Mouse (Mus musculus): ENCODE results near the gene Csad.
A peak's percentile ranks its signal among the peaks of the same experiment; 100 is the strongest.
"Not testable (repeated sequence)": the region's sequence is repeated elsewhere in the genome, so short reads cannot be mapped to it uniquely, and the experiment has no call there.

Csad gene

GRCm38 (mm10) chr15:102235371-102236027 lies 31.0 kb upstream of the Csad start:
- DNase-seq (ENCODE audit: extremely low read depth, low read depth, low spot score) = no peak

- no peak for DNase-seq (ENCODE audit: extremely low read depth, low read depth, low spot score)
These were observed 29.4 kb upstream of the Csad start for GRCm38 (mm10) chr15:102233896-102234295.

- peak; percentile 70 for DNase-seq (ENCODE audit: extremely low read depth, low read depth, low spot score)
These were observed 28.2 kb upstream of the Csad start for GRCm38 (mm10) chr15:102232764-102233163.

DNA sequence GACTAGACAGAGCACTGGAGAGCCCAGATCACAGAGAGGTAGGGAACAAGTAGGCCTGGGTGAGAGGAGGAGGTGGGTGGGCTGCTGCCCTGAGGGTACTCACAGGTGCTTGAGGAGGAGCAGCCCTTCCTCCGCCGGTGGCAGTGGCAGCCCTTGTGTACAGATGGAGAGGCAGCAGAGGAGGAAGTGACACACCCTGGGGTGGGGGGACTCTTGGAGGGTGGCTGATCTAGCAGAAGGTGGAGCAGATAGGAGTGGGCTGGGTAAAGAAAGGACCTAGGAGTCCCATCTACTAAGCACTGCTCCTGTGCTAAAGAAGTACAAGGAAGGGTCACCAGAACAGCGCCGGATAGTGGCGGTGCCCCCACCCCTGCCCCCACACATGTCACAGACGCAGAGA lies 27.2 kb upstream of the Csad start, which contains the start of gene Itgb7:
Gene Itgb7 (minus strand): TSS at position 197 of the 400 bp plus-strand sequence.
- DNase-seq (ENCODE audit: extremely low read depth, low read depth, low spot score) = no peak

DNA sequence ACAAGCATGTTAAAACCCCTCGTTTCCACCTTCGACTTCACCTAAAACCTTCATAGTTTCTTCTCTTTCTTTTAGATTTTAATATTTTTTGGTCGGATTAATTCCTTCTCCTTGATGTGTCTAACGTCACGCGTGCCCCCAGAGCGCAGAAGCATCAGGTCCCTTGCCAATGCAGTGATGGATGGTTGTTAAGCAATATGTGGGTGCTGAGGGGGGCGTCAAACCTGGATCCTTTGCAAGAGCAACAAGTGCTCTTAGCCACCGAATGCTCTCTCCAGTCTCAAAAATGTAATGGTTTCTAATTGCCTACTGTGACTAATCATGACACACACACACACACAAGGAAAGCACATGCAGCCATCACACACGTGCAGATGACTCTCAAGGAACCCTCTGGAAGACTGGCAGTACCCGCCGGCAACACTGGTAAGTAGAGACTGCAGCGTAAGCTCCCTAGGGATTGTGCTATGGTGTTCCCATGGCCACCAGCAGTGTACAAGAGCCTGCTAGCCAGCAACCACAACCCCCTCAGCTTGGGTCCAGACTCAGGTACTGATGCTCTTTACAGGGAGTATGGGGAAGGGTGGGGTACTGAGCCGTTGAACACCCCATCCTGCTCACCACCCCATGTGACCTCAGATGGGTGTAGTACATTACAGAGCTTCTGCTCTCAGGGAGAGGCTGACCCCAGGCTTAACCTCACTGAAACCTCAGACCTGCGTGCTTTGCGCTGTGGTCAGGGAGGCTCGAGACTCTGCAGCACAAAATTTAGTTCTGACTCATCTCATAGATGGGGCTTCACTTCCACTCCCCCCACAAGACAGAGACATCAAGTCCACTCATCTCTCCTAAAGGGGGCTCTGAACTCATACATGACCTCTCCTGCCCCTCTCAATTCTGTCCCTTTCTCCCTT lies 26.1 kb upstream of the Csad start:
- no peak for DNase-seq (ENCODE audit: extremely low read depth, low read depth, low spot score)

DNA sequence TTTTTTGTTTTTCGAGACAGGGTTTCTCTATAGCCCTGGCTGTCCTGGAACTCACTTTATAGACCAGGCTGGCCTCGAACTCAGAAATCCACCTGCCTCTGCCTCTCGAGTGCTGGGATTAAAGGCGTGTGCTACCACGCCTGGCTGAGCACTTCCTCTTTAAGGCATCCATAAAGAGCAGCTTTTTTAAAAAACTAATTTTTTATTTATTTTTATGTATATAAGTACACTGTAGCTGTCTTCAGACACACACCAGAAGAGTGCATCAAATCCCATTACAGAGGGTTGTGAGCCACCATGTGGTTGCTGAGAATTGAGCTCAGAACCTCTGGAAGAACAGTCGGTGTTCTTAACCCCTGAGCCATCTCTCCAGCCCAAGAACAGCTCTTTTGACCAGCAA lies 21.1 kb upstream of the Csad start:
- DNase-seq (ENCODE audit: extremely low read depth, low read depth, low spot score) = not testable (repeated sequence)

DNA sequence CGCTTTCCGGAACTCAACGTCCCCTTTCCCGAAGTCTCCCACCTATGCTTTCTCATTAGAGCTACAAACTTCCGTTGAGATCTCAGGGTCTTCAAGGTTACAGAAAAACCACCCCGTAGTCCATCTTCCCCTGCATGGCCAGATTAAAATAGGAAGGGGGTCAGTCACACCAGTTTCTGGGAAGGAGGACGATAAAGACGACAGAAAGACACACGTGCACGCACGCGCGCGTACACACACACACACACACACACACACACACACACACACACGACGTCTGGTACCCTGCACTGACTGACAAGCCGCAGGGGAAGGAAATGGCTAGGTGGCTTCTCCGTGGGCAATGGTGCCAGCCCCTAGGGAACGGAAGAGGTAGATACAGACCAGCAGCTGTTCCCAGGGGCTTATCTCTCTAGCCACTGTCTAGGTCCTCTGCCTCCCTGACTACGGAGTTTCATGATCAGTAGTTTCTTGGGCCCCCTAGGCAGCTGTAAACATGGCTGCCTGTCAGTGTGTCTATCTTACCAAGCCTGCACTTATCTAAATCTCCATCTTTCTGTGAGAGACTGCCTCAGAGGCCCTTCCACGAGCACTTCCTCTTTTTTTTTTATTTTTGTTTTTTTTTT lies 20.6 kb upstream of the Csad start:
- no peak for DNase-seq (ENCODE audit: extremely low read depth, low read depth, low spot score)

- no peak for DNase-seq (ENCODE audit: extremely low read depth, low read depth, low spot score)
These were observed 19.9 kb upstream of the Csad start for GRCm38 (mm10) chr15:102224186-102224991.

- DNase-seq (ENCODE audit: extremely low read depth, low read depth, low spot score) = no peak
These were observed 17.9 kb upstream of the Csad start for GRCm38 (mm10) chr15:102222386-102222785.

- no peak for DNase-seq (ENCODE audit: extremely low read depth, low read depth, low spot score)
These were observed 12.8 kb upstream of the Csad start for GRCm38 (mm10) chr15:102217325-102217724.

- DNase-seq (ENCODE audit: extremely low read depth, low read depth, low spot score) = no peak
These were observed 12.1 kb upstream of the Csad start for GRCm38 (mm10) chr15:102216459-102217228.

GRCm38 (mm10) chr15:102215624-102216023 lies 11.1 kb upstream of the Csad start:
- DNase-seq (ENCODE audit: extremely low read depth, low read depth, low spot score) = no peak

- no peak for DNase-seq (ENCODE audit: extremely low read depth, low read depth, low spot score)
These were observed 9.6 kb upstream of the Csad start for GRCm38 (mm10) chr15:102214132-102214531.

GRCm38 (mm10) chr15:102211895-102212294 lies 7.4 kb upstream of the Csad start:
- no peak for DNase-seq (ENCODE audit: extremely low read depth, low read depth, low spot score)

DNA sequence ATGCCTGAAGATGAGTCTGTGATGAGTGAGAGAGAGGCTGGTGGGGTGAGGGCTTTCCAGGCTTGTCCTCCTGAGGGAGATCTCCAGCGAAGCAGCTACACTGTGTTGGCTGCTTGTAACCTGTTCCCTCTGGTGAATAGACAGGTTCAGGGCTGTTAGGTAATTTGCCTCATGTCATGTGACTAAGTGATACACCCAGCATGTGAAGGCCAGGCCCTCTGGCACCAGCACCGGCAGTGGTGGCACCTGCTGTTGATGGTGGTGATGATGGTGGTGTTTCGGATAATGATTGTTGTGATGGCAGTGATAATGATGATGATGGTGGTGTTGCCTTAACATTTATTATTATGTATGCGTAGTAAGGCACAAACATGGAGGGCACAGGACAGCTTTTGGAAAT lies 6.3 kb upstream of the Csad start:
- DNase-seq (ENCODE audit: extremely low read depth, low read depth, low spot score) = no peak

GRCm38 (mm10) chr15:102209114-102209513 lies 4.6 kb upstream of the Csad start:
- DNase-seq (ENCODE audit: extremely low read depth, low read depth, low spot score) = no peak

DNA sequence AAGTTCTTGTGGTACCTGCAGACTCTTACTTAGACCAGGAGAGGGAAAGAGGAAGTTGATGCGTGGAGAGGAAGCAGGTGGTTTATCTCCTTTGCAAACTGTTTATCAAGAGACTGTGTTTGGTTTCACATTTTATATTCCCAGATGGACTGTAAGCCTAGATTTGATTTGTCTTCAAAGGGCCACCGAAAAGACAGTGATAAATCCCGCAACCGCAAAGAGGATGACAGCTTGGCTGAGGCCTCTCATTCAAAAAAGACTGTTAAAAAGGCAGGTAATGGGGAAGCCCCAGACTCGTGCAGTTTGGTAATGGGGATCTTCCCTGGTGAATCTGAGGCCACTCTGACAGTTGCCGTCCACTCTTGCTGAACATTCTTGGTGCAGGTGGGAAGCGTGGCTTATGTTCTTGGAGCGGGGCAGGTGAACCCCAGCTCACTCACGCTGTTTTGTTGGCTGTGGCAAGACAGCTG lies 3.6 kb upstream of the Csad start:
- no peak for DNase-seq (ENCODE audit: extremely low read depth, low read depth, low spot score)

- no peak for DNase-seq (ENCODE audit: extremely low read depth, low read depth, low spot score)
These were observed 2.8 kb upstream of the Csad start for GRCm38 (mm10) chr15:102207351-102207750.

GRCm38 (mm10) chr15:102205779-102206178 lies 1.3 kb upstream of the Csad start:
- DNase-seq (ENCODE audit: extremely low read depth, low read depth, low spot score) = no peak

- DNase-seq (ENCODE audit: extremely low read depth, low read depth, low spot score) = peak; percentile 72
These were observed 616 bp downstream of the Csad start for GRCm38 (mm10) chr15:102203835-102204381.
